Mouse (Mus musculus): ENCODE results near the gene Rpl31.

The Rpl31 gene

GRCm38 (mm10) chr1:39399228-39399627, 31.6 kb downstream of the Rpl31 start:
- DNase-seq (ENCODE audit: low spot score), result no peak

GRCm38 (mm10) chr1:39400173-39400572, 32.5 kb downstream of the Rpl31 start:
- no peak for DNase-seq (ENCODE audit: low spot score)

DNA sequence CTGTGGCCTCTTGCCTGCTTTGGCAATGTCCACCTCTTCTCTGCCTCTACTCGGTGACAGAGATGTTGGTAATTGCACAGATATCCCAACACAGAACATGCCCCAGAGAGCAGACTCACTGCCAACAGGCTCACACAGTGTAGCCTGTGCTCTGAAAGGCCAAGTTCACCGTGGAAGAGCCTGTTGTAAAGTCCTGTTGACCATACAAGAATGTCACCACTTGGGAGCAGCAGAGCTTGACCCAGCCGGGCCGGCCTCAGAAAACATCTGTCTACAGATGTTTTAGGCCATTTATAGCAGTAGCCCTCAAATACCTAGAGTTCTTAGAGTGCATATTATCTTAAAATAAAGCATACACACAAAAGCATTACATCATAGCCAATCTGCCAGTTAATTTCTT, 39.5 kb downstream of the Rpl31 start:
- no peak for DNase-seq (ENCODE audit: low spot score)

GRCm38 (mm10) chr1:39408123-39408522, 40.5 kb downstream of the Rpl31 start:
- no peak for DNase-seq (ENCODE audit: low spot score)

- no peak for DNase-seq (ENCODE audit: low spot score)
Observed at GRCm38 (mm10) chr1:39408668-39409067, 41.0 kb downstream of the Rpl31 start.

- DNase-seq (ENCODE audit: low spot score), result no peak
Observed at GRCm38 (mm10) chr1:39410085-39410821, 42.6 kb downstream of the Rpl31 start.

DNA sequence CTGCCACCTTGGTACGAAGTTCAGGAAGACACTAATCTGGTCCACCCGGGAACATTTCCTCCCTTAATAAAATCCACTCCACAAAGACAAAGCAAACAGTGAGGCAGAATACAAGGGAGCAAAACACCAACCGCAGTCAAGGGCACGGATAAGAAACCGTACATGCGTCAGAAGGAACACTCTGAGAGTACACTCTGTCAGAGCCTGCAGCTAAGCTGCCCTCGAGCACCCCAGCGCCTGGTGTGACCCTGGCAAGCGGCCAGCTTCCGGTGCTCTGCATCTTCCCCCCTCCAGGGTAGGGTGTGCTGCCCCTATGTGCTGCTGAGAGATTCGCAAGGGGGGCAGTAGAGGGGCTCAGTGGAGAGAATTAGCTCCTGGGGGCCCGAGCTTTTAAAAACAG, 50.2 kb downstream of the Rpl31 start:
- no peak for DNase-seq (ENCODE audit: low spot score)

- no peak for DNase-seq (ENCODE audit: low spot score)
Observed at GRCm38 (mm10) chr1:39418852-39419251, 51.2 kb downstream of the Rpl31 start.

- no peak for DNase-seq (ENCODE audit: low spot score)
Observed at GRCm38 (mm10) chr1:39420987-39421386, 53.3 kb downstream of the Rpl31 start.
